Mouse (Mus musculus): ENCODE measurements around the gene Mospd2. TPM values are rescaled to one million over a fixed set of nuclear protein-coding genes. Genes with fewer than 3 reads are reported as not detected.

The Mospd2 gene
- polyA plus RNA-seq (2017; shearing (Covaris generic)) = 8.5 TPM

DNA sequence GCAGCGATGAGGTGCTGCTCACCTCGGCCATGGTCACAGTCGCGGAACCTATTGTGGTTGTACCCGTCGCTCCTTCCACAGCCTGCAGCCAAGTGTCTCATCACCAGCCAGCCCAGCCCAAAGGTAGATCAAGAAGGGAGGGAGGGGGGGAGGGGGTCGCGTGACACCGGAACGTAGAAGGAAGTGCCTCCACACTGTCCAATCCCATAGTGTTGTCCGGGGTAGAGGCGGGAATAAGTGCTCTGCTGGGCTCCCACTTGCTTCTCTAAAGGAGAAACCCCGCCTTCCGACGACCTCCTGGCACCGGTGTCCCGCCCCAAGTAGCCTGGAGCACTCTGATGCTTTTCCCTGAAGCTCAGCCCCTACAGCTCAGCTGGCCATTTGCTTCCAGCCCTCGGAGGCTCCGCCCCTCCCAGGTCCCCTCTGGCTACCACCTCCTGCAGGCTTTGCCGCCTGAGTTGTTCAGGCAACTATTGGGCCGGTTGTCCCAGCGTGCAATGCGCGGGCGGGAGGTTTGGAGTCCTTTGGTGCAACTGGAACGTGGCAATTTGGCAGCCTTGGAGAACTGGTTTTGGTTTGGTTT, at the start of gene Mospd2, which contains the start of gene Fancb:
Gene Mospd2 (minus strand): TSS at position 183 of the 583 bp plus-strand sequence.
Gene Fancb (plus strand): TSS at position 400 of the 583 bp plus-strand sequence.

DNA sequence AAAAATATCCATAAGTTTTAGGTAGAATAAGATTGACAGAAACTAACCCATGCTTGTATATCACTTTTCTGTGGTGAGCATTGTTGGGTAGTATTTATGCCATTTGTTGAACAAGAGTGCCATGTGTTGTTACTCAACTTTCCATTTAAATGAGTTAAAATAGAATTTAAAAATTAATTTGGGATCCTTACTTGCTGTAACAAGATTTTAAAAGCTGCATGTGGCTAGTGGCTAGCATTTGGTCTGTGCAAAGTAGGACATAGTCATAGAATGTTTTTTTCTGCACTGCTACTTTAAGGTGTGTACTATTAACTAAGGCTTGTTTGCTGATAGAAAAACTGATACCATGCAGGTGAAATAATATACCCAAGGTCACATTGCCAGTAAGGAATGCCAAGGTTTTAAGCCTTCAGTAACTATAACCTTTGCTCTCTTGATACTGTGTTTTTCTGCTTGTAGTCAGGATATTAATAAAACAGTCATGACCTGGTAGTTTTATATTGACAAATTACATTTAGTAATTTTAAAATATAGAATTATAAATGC, 24.7 kb upstream of the Mospd2 start, which contains the start of gene Gm17604:
Gene Gm17604 (minus strand): TSS at position 51 of the 546 bp plus-strand sequence.

Other genes with a start within 250 kb of the Mospd2 start
- 2.7 TPM for gene Fancb, start 217 bp upstream of the Mospd2 start, polyA plus RNA-seq (2017; shearing (Covaris generic))
- gene Gm17604, start 24.5 kb upstream of the Mospd2 start, polyA plus RNA-seq (2017; shearing (Covaris generic)) = not detected

All from CD4-positive, CD25-positive, alpha-beta regulatory T cell (primary cell).